Mouse (Mus musculus) liver, adult 2 months (tissue): Measurements from ENCODE around the gene Mapre3. TPM values are rescaled to one million over a fixed set of nuclear protein-coding genes. Genes with fewer than 3 reads are reported as not detected.
"Not testable (repeated sequence)": the region's sequence is repeated elsewhere in the genome, so short reads cannot be mapped to it uniquely, and the experiment has no call there.

ENCODE experiments used
- DNase-seq: peaks from one replicate; pipeline ENCODE4 v3.0.0-alpha.2; 2011; ENCODE audit warnings: low read depth, low spot score; ENCODE audit errors: extremely low read depth
- H3K27ac ChIP-seq: fragments of 200-500 bp; replicated peaks from 2 replicates; pipeline ENCODE4 v1.5.1; 2012; ENCODE audit warnings: low read depth, mild to moderate bottlenecking, control low read depth, inconsistent platforms, low read length; ENCODE audit not compliant: insufficient read depth
- H3K27me3 ChIP-seq: fragments of 200-500 bp; 2 replicates; pipeline ENCODE4 v1.6.1; 2012; ENCODE audit warnings: mild to moderate bottlenecking, moderate library complexity, low read length, inconsistent platforms; ENCODE audit not compliant: control insufficient read depth, insufficient read depth
- H3K36me3 ChIP-seq: fragments of 200-500 bp; 2 replicates; pipeline ENCODE4 v1.6.1; 2012; ENCODE audit warnings: low read length, inconsistent platforms; ENCODE audit not compliant: control insufficient read depth, insufficient read depth
- H3K4me1 ChIP-seq: fragments of 200-500 bp; 2 replicates; pipeline ENCODE4 v1.6.1; 2011; ENCODE audit warnings: low read length; ENCODE audit not compliant: control insufficient read depth, insufficient read depth
- H3K4me3 ChIP-seq: fragments of 200-500 bp; 2 replicates; pipeline ENCODE4 v1.5.1; 2011; ENCODE audit warnings: low read depth, mild to moderate bottlenecking, control low read depth, low read length, moderate library complexity; ENCODE audit not compliant: insufficient read depth
- H3K79me2 ChIP-seq: fragments of 200-500 bp; 2 replicates; pipeline ENCODE4 v1.6.1; 2012; ENCODE audit warnings: inconsistent platforms, mild to moderate bottlenecking, low read length, moderate library complexity; ENCODE audit not compliant: control insufficient read depth, insufficient read depth
- H3K9ac ChIP-seq: fragments of 200-500 bp; 2 replicates; pipeline ENCODE4 v1.6.1; 2012; ENCODE audit warnings: low read depth, mild to moderate bottlenecking, control low read depth, inconsistent platforms, low read length
- CTCF ChIP-seq: fragments of 200-500 bp; IDR thresholded peaks from 2 replicates; pipeline ENCODE4 v1.5.1; 2011; ENCODE audit warnings: low read depth, low read length, control low read depth
- POLR2A ChIP-seq: fragments of 200-500 bp; IDR thresholded peaks from 2 replicates; pipeline ENCODE4 v1.6.1; 2011; ENCODE audit warnings: low read length, control low read depth; ENCODE audit not compliant: insufficient read depth; ENCODE audit errors: extremely low read depth
- WGBS: fragments of 180-500 bp; shearing (Covaris S2); methylation state at CpG from one replicate; pipeline ENCODE4 v1.1.7; 2018; 5-methylcytosine and 5-hydroxymethylcytosine counted together
- polyA plus RNA-seq: library from polyadenylated mRNA; depleted of rRNA; stranded (reverse); fragments of >200 nt; gene quantifications from 2 replicates; pipeline ENCODE4 v1.2.3, GENCODE M21; 2012
- total RNA-seq: library from RNA; depleted of rRNA; stranded (reverse); fragments of >200 nt; gene quantifications from 2 replicates; pipeline ENCODE4 v1.2.3, GENCODE M21; 2014

The Mapre3 gene
- total and polyA plus RNA-seq, 2 experiments = 5.7 to 48.5 TPM

DNA sequence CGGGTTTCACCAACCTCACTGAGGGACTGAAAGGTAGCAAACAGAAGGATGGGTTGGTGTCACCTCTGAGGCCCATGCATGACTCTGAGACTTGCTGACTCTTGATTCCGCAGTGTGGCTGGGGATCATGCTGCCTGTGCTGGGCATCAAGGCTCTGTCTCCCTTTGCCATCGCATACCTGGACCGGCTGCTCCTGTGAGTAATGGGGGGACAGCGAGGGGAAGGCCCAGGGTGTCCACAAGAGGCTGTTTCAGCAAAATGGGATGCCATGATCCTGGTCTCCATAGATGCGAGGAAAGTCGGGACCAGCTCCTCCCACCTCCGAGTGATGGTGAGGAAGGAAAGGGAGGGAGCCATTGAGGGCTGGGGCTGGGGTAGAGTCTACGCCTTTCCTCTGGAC, 58.1 kb downstream of the Mapre3 start:
- no peak overlapping the region for H3K4me3 ChIP-seq
- TF ChIP-seq POLR2A (no peak), CTCF (no peak)
- no peak for DNase-seq
- H3K9ac ChIP-seq = no peak overlapping the region
- H3K27ac ChIP-seq = no peak overlapping the region
- H3K27me3 ChIP-seq = no peaks in the 10 kb centered on the region
- 96% methylated on average over 9 of the region's 9 CpGs for WGBS
- peaks cover 4% of the 10 kb centered on the region; the same call in 1 of the 2 replicates for H3K4me1 ChIP-seq
- peaks cover 6% of the 10 kb centered on the region; the same call in 1 of the 2 replicates for H3K79me2 ChIP-seq
- H3K36me3 ChIP-seq = peaks cover 36% of the 10 kb centered on the region

GRCm38 (mm10) chr5:30874365-30874764, 59.9 kb downstream of the Mapre3 start:
- H3K36me3 ChIP-seq = peaks cover 36% of the 10 kb centered on the region
- WGBS = 93% methylated on average over 7 of the region's 7 CpGs
- H3K27me3 ChIP-seq = no peaks in the 10 kb centered on the region

GRCm38 (mm10) chr5:30878616-30879015, 64.2 kb downstream of the Mapre3 start:
- Histone ChIP-seq H3K4me3 (no peak overlapping the region), H3K27ac (no peak overlapping the region), H3K79me2 (no peaks in the 10 kb centered on the region), H3K9ac (no peak overlapping the region), H3K4me1 (peaks cover 2% of the 10 kb centered on the region; the same call in 1 of the 2 replicates), H3K27me3 (no peaks in the 10 kb centered on the region), H3K36me3 (peaks cover 21% of the 10 kb centered on the region)
- WGBS = 51% methylated on average over 6 of the region's 6 CpGs
- DNase-seq = peak; percentile 64
- TF ChIP-seq POLR2A (no peak), CTCF (no peak)

More at GRCm38 (mm10) chr5:30874365-30874764, 59.9 kb downstream of the Mapre3 start:
- H3K9ac ChIP-seq = no peak overlapping the region
- TF ChIP-seq CTCF = no peak
- no peak for TF ChIP-seq POLR2A
- peaks cover 4% of the 10 kb centered on the region; the same call in 1 of the 2 replicates for H3K4me1 ChIP-seq
- no peak overlapping the region for H3K4me3 ChIP-seq
- peaks cover 6% of the 10 kb centered on the region; the same call in 1 of the 2 replicates for H3K79me2 ChIP-seq
- DNase-seq = no peak
- H3K27ac ChIP-seq = no peak overlapping the region

DNA sequence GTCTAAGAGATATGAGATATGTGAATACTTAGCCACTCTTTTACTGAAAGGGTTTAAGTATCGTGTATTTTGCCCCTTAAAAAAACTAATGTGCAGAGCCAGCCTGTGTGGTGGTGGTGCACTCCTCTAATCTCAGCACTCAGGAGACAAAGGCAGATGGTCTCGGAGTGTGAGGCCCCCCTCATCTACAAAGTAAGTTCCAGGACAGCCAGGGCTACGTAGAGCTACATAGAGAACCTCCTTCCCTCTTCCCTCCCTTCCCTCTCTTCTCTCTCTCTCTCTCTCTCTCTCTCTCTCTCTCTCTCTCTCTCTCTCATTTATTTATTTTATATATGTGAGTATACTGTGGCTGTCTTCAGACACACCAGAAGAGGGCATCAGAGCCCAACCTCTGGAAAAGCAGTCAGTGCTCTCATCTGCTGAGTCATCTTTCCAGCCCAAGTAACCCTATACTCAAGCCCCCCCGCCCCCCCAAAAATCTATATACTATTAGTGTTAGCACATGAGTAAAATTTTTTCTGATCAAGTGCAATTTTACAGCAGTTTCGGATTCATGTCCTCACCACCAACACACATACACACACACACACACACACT, 65.0 kb downstream of the Mapre3 start:
- no peak overlapping the region for H3K27ac ChIP-seq
- H3K9ac ChIP-seq = no peak overlapping the region
- H3K4me1 ChIP-seq = peaks cover 2% of the 10 kb centered on the region; the same call in 1 of the 2 replicates
- no peak overlapping the region for H3K4me3 ChIP-seq
- no peak for DNase-seq
- WGBS = 84% methylated on average over 5 of the region's 5 CpGs
- H3K36me3 ChIP-seq = peaks cover 13% of the 10 kb centered on the region
- H3K79me2 ChIP-seq = no peaks in the 10 kb centered on the region
- no peaks in the 10 kb centered on the region for H3K27me3 ChIP-seq
- TF ChIP-seq CTCF (no peak; the same call in 1 of the 2 replicates), POLR2A (no peak)

- not testable (repeated sequence) for H3K4me3 ChIP-seq, H3K36me3 ChIP-seq
Measured at GRCm38 (mm10) chr5:30881839-30882238, 67.4 kb downstream of the Mapre3 start.

DNA sequence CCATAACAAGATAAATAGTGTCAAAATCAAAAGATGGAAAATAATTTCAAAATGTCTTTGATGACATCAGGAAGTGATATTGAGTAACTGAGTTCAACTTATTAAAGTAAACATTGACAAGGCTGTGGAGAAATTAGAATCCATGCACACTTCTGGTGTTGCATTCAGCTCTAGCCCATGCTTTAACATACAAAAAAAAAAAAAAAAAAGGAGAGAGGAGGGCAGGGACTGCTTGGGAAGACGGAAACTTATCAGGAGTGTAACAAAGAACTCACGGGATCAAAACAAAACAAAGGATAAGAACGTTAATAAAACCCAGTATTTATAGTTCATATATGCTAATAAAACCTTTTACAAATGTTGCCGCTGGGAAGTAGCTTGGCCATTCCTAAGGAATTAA, 71.8 kb downstream of the Mapre3 start:
- TF ChIP-seq CTCF (no peak), POLR2A (no peak)
- WGBS = 60% methylated on average over 4 of the region's 4 CpGs
- Histone ChIP-seq H3K9ac (no peak overlapping the region), H3K27me3 (no peaks in the 10 kb centered on the region), H3K79me2 (no peaks in the 10 kb centered on the region), H3K36me3 (no peaks in the 10 kb centered on the region), H3K4me1 (peaks cover 1% of the 10 kb centered on the region; the same call in 1 of the 2 replicates), H3K4me3 (no peak overlapping the region), H3K27ac (no peak overlapping the region)
- DNase-seq = no peak

More at GRCm38 (mm10) chr5:30881839-30882238, 67.4 kb downstream of the Mapre3 start:
- H3K9ac ChIP-seq, H3K27ac ChIP-seq, H3K79me2 ChIP-seq, DNase-seq, H3K4me1 ChIP-seq, H3K27me3 ChIP-seq: not testable (repeated sequence)
- WGBS = 83% methylated on average over 4 of the region's 4 CpGs
